Mouse (Mus musculus): ENCODE data around the gene Oprl1.

Oprl1 gene

DNA sequence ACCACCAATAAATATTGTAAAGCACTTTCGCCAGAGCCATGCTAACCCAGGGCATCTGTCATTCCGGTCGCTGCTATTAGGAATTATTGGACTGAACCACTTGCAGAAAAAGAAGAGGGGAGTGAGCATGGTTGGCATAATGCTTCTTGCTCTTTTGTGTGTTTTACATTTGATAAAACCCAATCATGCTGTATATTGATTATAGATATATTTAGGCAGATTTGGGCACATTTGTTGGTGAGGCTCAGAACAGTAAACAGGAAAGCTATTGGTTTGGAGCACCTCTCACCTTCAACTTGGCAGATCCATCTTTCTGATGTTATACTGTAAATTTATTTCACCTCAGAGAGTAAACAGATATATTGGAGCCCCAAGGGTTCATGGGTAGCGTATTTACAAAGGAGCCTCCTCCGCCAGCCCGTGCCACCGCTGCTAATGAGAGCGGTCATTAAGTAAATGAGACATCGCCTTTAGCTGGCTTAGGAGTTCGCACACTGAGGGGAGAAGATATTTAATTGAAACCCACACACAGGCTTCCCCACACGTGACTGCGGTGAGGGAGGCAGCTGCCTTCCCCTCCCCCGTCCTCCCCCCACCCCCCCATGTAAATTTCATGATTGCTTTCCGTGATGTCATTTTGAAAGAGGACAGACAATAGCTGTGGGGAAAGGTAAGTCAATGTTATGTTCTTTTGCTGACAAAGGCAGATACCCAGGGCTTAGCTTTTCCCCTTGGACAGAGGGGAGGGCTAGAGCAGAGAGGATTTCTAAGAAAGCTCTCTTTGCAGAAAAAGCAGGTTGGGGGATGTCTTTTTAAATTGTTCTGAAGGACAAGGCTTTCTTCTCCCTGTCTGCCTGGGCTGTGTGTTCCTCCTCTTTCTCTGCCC, 52.1 kb downstream of the Oprl1 start:
- DNase-seq: no peak

DNA sequence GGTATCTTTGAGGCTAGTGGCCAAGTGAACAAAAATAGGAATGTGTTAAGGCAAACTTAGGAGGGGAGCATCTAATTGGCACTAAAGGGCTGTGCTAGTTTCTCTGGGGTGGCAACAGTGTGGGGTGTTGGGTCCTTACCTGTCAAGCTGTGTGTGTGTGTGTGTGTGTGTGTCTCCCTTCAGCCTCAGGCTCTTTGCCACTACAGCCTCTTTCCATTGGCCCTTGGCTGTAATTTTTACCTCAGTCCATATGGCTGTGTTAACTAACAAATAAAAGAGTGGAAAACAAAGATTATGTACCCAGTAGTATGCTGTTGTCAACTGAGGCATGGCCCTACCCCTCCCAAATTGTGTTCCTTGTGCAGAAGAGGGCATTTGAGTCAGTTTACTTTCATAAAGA, 53.6 kb downstream of the Oprl1 start:
- no peak for DNase-seq

DNA sequence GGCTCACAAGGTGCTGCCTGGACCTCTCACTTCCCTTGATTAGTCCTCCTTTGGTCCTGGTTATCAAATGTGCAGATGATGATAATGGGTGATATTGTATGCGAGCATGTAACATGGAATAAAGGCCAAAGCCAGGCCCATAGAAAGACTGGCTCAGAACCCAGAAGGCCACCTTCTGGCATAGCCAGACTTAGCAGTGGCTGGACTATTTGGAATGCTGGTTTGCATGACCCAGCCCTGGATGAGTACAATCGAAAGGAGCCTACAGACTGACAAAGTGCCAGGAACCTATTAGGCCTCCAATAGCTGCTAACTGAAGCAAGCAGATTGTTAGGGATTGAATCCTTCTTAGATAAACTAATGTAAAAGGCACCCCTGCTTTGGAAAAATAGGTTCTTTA, 54.6 kb downstream of the Oprl1 start:
- no peak for DNase-seq
